Mouse (Mus musculus) frontal cortex, postnatal 14 days (tissue): Measurements from ENCODE around the gene Izumo4.

Source experiments
- DNase-seq, 2 experiments: peaks; one replicate each; pipeline ENCODE4 v3.0.0; 2022; ENCODE audit warnings: low spot score in 2 of 2

Gene Izumo4

DNA sequence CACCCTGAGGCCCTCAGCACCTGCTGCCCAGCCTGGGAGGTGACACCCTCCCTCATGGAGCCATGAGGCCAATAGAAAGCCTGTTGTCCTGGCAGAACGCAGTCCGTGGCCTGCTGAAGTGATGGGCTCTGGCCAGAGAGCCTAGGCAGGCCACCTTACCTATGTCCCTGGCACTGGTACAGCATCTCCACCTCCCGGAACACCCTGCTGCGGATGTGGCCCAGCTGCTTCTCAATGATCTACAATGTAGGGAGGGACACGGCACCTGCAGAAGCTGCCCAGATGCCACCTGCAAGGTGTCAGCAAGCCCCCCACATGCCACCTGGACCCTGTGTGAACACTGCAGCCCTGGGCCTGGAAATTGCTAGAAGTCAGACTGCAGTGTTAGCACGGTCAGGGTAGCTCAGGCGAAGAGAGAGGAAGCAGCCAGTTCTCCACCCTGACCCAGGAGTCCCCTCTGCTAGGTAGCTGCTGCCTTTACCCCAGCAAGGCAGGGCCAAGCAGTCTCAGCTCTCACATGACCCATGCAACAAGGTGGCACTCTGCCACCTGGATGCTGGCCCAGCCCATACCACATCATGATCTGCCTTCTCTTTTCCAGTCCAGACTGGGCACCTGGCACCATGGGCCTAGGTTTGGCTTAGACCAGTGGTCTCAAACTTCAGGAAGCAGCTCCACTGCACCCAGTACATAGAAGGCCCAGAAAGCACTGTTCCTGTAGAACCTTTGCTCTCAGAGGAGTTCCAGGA, 32.1 kb upstream of the Izumo4 start:
- DNase-seq: no peak

DNA sequence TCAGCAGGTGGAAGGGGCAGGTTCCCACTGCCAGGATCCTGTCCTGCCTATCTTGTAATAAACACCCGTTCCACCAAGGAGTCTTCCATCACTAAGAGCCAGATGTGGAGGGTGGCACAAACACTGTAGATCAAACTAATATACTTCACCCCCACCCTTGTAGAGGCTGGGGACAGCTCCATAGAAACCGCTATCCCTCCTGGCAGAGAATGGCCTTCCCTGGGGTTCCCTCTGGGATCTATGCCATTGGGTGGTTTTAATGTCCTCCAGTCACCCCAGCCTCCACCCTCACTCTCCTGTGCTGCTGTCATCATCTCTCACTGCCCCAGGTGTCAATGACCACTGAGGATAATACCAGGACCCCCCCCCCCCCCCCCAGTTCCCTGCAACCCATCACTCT, 31.5 kb upstream of the Izumo4 start:
- DNase-seq: no peak

DNA sequence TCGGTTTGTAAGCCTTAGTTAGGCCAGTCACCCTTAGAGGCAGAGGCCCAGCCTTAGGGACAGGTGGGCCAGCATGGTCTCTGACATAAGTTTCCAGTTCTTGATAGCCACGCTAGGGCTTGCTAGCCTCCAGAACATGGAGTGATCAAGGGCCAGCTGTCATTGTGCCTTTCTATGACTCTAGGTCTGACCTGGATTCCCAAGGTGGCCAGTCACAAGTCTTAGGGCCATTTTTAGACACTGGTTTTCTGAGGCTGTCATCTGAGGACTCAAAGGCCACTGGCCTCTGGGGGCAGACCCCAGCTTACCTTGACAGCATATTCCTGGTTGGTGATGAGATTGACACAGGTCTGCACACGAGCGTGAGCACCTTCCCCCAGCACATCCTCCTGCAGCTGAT, 30.7 kb upstream of the Izumo4 start:
- DNase-seq: no peak

DNA sequence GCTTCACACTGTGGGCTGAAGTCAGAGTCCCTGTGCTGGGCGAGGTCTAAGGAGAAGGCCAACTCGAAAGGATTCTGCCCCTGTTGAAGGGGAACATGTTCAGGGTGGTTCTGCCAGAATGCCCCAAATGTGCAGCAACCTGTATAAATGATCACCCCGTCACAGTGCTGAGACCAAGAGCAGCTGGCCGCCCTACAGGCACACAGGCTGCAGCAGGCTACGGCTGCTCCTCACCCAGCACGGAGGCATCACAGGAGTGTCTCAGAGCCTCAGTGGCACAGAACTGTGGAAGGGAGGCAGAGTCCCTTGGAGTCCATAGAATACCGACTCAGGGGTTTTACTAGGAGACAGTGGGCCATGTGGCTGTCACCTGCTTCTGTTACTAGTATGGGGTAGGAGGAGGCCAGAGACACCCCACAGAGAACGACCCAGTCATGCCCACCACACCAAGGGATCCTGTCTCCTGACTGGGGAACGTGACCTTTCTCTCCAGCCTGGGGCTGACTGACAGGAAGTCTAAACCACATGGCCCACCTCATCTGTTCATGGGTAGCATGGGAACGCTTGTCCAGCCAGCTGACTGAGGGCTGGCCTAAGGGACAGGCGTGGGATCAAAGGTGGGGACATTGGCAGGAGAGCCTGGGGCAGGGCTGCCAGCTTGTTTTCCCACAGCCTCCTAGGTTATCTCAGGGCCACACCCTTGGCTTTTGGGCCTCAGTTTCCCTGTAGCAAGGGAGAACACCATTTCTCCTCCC, 29.9 kb upstream of the Izumo4 start:
- no peak for DNase-seq

DNA sequence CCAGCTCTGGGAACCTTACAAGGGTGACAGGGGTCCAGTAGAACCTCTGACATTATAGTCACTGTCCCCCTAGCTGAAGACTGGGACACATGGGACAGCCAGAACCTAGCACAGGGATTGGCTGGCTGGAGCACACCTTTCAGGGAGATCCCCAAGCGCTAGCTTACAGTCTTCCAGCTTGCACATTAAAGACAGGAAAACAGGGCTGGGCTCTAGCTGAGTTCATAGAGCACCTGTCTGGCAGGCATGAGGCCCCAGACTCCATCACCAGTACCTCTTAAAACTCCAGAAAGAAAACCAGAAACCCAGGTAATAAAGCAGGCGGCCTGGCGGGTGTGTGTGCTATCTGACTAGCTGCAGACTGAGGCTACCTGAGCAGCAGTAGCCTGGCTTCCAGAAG, 28.3 kb upstream of the Izumo4 start:
- DNase-seq: no peak

DNA sequence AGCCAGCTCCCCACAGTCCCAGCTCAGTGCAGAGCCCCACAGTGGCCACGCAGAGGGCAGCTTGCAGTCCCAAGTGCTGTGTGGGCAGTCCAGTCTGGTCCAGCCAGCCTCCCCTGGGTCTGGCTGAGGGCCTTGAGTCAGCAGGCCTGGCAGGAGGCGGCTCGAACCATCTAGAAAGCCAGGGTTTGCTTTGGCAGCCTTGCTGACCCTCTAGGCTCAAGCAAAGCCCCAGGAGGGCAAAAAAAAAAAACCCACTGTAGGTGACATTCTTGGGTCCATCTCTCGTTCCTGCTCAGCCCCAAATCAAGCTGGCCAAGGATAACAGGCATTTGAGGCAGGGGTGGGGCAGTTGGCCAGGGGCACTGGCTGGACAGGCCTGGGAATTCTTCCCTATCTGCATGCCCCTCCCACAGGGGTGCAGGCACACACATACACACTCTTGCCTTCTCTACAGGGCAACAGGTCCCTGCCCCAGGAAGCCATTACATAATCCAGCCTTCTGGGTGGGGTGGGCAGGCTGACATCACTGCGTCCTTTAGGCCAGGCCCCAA, 27.7 kb upstream of the Izumo4 start:
- no peak for DNase-seq

DNA sequence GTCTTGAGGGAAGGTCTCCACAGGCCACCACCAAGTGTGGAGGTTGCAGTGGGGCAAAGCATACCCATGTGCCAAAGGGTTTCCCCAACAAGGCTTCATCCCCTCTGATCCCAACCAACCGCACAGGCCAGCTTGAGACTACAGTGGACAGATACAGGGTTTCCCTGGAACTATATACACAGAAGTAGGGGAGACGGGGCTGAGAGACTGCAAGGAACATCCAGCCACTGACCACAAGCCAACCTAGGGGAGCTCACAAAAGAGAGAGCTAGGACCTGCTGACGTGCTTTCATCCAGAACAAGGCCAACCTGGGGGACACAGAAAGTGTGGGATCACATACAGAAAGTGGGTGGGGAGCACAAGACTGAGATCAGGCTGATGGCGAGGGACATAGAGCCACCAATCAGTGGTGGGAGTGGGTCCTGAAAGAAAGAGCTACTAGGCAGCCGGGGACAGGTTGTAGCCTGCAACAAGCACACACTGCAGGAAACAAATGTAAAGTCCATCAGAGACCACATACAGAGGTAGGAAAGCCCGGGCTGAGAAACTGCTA, 27.1 kb upstream of the Izumo4 start:
- no peak for DNase-seq

DNA sequence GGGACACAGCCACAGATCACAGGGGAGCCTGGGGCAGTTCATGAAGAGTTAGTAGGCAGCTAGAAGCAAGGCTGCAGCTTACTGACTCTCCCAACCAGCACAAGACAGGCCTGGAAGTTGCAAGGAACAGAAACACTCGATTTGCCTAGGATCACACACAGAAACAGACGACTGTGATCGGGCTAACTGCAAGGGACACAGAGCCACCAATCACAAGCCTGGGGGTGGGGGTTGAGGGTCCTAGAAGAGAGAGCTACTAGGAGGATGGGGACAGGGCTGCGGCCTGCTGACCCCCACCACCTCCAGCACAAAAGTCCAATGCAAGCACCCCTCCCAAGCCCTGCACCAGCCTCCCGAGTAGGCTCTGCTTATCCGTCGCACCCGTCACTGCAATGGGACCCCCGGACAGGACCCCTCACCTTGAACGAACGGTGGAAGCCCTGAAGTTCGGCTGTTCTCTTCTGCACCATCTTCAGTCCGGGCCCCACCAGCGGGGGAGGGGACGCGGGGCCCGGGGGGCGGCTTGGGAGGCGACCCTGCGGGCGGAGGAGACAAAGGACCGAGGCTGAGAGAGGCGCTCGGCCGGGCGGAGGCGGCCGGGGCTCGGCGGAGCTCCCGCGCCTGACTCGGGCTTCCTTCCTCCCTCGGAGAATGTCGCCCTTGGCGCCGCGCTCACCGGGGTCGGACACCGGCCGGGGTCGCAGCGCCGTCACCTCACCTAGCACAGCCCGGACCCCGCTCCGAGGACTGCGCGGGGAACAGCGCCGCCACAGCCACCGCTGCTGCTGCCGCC, 26.4 kb upstream of the Izumo4 start:
- DNase-seq: peak in 1 of 2 experiments; percentile 38

DNA sequence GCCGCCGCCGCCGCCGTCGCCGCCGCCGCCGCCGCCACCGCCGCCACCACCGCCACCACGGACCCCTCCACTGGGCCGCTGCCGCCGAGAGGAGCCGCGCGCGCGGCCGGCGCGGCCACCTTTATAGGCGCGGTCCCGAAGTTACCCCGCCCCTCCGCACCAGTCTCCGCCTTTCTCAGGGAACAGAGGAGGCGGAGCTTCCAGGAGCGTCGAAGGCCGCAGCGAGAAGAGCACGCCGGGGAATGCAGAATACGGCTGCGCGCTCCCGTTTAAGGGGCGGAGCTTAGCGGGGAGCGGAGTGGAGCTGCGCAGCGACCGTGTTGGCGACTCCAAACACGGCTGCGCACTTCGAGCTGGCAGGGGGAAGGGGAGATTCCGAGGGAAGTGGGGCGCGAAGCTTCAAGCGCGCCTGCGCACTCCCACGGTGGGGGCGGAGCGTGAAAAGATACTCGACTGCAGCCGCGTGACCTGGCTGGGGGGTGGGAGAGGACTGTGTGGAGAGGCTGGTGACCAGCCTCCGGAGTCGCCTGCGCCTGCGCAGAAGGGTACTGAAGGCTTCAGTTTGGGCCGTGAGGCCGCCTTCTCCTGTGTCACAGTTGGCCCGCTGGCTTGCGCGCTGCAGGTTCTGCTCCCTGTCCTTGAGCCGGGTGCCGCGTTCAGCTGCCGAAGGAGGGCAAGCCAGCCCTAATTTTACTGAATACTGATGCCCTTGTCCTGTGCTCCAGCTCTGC, 25.6 kb upstream of the Izumo4 start:
- peak; percentile 98 to 99 for DNase-seq

DNA sequence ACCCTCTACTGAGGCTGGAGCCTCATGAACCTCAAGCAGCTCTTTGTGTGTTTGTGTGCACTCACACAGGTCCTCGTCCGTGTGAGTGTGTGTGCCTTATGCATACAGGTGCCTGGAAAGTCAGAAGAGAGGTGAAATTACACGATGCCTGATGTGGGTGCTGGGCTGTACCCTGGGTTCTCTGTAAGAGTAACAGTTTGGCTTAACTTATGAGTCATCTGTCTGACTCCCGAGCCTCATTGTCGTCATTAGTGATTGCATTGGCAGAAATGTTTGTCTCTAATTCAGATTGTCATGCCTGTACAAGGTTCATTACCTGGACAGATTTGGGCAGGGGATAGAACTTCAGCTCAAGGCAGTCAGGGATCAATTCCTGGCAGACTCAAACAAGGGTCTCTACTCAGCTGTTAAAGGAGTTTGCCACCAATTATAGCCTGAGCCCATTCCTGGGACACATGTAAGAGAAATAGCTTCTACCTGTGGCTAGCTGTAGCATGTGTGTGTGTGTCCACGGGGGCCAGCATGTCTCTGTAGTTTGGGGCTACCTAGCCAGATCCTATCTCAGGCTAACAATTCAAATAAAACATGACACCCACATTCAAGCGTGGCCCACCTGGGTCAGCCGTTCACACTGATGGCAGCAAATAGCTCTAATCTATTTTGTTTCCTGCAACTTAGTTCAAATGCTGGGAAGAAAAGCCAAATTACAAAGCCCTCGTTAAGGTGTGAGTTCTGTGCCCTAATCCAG, 24.7 kb upstream of the Izumo4 start:
- no peak for DNase-seq

DNA sequence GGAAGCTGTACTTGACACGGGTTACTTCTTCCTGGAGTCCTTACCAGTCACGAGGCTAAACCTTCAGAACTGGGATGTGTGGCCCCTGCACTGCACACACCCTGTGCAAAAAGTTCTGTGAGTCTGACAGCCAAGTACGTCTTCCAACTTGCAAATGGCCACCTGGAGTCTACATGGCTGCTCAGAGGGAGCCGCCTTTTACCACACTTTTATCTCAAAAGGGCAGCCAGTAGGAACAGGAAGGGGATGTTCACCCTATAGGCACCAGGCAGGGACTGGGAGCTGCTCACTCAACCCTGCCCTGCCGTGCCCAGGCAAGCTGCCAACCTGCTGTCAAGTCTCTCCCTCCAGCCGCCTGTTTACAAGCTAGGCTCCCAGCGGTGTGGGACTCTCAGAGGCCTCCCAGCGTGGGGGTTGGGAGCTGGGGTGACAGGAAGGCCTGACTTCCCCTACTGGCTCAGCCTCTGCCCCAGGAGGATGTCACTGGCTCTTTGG, 24.0 kb upstream of the Izumo4 start, which contains the start of gene Mknk2:
Mknk2 (minus strand) TSS at position 171 of the 495 bp plus-strand sequence.
- DNase-seq: peak; percentile 70 to 83

DNA sequence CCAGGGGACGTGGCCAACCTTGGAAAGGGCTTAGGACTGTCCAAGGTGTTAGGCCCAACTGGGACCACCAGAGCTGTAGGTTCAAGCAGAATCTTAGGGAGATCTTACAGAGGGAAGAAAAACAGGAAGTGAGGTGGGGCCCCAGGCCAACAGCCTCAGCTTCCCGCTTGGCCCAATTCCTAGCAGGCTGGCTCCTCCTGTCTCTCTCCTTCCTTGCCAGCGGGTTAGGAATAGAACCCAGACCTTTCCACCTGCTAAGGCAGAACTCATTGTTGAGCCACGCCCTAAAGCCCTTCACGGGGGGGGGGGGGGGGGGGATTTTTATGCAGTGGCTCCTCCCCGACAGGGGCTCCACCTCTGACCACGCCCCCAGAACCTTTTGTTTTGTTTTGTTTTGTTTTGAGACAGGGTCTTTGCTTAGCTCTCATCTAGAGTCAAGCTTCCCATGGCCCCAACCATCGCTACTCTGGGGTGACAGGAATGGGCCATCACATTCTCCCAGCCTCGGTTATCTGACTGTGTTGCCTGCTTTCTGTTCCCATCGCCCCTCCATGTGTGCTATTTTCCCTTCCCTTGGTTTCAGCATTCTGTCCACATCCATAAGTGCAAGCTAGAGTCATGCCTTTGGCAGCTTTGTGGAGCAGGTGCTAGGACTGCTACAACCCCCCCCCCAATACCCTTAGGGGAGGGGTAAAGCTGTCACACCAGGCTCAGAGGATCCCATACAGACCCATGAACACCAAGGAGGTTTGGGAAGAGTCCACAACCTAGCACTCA, 23.2 kb upstream of the Izumo4 start:
- DNase-seq: no peak

DNA sequence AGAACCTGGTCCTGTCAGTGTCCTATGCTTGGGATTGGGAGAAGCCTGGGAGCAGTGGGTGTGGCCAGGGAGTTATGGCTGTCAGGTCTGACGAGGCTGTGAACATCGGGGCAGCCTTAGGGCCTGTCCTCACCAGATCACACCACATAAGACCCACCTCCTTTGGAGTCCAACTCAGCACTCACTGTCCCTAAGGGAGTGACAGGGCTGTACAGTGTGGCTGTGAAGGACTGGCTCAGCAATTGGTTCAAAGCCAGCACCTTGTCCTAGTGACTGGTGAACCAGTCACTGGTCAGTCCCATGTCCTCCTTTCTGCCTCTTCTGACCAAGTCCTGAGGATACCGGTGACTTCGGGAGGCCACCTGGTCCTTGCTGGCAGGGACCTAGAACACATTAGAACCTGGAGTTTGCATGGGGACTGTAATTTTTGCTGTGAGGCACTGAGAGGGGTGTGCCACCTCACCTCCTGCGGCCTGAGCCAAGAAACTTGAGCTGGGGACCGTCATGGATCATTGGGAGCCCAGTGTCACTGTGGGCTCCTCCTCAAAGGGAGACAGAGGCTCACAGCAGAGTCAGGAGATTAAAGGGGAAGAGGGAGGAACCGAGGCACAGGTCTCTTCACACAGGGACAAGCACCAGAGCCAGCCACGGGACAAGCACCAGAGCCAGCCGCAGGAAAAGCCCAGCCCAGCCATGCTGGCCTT, 22.3 kb upstream of the Izumo4 start:
- no peak for DNase-seq

DNA sequence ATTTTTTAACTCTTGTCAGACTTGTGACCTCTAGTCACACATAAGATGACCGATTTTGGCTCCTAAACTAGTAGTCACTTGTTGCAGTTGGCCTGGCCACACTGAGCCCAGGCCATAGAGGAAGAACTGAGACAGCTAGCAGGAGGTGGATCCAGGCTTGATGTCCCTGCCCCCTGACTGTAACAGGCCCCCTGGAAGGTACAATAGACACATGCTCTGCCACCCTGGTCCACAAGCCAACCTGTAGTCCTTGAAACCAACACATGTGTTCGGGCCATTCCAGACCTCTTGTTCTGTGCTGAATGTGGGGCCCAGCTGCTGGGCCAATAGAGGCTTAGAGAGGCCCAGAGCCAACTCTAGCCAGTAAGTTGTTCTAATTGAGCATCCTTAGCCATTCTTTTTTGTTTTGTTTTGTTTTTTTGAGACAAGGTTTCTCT, 21.7 kb upstream of the Izumo4 start:
- DNase-seq: no peak

DNA sequence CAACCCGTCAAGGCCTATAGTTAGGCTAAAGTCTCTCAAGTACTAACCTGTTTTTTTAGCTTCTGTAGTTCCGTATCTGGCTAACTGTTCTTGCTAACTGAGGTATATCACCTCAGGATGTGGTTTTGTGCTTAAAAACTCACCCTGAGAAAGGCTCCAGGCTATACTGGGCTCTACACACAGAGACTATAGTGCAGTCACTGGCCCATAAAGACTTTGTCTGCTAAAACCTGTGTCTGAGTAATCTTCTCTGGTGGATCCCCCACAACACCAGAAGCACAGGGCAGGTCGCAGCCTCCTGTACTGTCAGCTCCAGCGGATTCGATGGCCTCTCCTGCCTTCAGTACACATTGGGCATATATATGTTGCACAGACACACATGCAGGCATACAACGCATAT, 20.0 kb upstream of the Izumo4 start:
- no peak for DNase-seq

DNA sequence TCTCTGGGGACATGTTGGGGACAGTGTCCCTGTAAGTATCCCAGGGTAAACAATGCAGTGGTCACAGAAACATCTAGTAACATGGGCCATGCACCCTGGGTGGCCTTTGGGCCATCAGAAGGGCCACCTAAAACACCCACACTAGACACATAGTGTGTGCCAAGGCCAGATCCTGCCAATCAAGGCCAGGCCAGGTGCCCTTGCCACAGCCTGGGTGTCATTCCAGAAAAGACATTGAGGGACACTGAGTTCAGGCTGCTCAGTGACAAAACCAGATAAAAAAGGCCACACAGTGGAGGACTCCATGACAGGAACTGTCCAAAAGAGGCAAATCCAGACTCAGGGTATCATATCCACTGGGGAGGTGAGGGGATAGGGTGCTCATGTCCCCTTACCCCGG, 18.3 kb upstream of the Izumo4 start:
- no peak for DNase-seq

DNA sequence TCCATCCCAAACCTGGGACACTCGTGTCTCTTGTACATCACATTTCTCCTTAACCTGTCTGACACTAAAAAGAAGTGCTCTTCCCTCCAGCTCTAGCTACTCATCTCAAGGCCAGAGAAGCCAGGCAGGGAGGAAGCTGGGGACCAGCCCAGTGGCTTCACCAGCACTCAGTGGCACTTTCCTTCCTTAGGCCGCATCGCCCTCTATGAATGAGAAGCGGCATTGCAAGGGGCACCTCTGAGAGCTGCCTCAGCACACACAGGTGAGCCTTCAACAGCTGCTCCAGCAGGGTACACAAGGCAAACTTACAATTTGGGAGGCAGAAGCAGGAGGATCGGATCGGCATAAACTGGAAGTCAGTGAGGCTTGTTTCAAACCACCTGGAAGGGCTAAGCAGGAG, 17.8 kb upstream of the Izumo4 start:
- DNase-seq: no peak

DNA sequence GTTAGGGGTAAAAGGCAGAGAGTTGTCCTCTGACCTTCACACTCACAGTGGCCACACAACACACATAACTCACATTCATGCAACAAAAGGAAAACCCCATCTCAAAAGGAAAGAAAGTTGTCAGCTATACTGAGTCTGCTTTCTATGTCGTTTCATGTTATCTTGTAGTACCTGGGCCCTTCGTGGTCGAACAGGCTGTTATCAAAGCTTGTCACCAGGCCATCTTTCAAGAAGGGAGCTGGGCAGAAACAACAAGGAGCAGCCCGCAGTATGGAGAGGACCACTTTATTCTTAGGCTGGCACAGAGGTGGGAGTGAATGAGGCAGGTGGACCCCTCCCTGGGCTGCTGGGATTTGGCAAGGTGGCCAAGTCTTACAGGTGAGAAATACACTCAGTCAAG, 17.0 kb upstream of the Izumo4 start:
- no peak for DNase-seq

DNA sequence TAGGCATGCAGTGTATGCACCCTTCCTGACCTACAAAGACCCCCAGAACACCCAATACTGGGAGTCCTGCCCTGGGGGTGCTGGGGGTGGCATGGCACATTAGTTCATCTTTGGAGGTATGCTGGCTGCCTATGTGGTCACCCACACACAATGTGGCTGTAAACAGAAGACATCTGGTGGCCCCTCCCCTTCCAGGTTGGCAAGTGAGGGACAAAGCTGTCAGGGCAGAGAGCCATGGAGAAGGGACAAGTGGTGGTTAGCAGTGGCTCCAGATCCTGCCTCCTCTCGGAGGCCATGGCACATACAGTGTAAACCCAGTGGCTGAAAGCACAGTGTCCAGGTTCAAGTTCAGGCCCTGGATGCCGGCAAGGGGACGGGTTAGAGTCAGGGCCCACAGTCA, 15.4 kb upstream of the Izumo4 start:
- no peak for DNase-seq
